Mouse (Mus musculus) layer of hippocampus, adult 9-11 months (tissue): ENCODE measurements around the gene Tmem91.

Source experiments
- DNase-seq: peaks from one replicate; pipeline ENCODE4 v3.0.0; 2022

Tmem91 gene

DNA sequence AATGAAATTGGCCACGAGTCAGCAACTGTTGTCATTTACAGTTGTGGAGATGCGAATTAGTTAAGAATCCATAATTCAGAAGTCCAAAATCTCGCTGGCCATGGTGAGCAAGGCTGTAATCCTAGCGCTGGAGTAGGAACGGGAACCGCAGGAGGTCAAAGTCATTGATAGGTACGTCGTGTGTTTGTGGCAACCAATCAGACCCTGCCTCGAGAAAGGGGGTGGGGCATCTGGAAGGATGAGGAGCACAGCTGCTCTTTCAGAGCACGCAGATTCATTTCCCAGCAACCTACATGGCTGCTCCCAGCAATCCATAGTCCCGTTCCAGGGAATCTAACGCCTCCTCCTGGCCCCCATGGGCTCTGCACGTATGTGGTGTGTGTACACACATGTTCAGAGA is 24.9 kb upstream of the Tmem91 start:
- DNase-seq, result no peak

DNA sequence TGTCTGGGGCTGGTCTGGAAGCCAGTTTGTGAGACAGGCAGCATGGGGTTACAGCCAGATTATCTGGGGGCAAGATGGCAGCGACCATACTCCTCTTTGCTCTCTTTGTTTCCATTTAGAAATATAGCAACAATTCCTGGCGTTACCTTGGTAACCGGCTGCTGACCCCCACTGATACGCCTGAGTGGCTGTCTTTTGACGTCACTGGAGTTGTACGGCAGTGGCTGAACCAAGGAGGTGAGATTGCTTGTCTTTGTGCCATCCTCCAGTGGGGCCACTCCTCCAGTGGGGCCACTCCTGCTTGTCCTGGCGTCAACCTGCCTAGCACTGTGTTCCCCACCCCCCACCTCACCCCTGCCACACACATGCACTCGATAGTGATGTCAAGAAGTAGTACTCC is 19.1 kb upstream of the Tmem91 start:
- no peak for DNase-seq

DNA sequence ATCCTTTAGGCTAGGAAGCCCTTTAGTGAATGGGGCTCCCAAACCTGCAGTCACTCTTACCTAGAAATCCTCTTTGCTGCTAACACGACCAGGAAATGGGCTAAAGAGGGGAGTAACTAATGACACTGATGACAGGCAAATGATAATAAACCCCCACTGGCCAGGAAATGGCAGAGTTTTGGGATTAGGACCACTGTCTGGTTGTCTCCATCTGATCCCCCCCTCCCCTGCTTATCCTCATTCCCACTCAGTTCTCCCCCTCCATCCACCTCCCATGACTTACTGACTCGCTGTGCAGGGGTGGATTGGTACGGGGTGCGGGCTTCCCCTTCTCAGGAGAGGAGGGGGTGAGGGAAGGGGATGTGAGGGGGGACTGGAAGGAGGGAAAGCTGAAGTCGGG is 15.1 kb upstream of the Tmem91 start:
- DNase-seq, result no peak

DNA sequence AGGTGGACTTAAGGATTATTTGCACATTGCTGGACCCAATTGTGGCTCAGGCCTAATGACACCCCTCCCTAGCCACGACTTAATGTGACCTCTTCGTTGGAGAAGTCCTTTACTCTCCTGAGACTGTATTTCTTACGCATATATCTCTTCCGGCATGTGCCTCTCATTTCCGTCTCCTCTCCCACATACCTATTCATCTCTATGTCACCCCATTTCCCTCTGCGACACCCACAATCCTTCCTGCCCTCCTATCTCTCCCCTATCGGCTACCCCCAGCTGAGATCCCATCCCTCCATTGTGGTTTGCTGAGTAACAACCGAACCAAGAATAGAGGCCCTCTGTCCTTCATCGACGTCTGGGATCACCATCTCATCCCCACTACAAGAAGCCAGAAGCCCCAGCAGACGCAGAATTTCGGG is 14.6 kb upstream of the Tmem91 start:
- no peak for DNase-seq

DNA sequence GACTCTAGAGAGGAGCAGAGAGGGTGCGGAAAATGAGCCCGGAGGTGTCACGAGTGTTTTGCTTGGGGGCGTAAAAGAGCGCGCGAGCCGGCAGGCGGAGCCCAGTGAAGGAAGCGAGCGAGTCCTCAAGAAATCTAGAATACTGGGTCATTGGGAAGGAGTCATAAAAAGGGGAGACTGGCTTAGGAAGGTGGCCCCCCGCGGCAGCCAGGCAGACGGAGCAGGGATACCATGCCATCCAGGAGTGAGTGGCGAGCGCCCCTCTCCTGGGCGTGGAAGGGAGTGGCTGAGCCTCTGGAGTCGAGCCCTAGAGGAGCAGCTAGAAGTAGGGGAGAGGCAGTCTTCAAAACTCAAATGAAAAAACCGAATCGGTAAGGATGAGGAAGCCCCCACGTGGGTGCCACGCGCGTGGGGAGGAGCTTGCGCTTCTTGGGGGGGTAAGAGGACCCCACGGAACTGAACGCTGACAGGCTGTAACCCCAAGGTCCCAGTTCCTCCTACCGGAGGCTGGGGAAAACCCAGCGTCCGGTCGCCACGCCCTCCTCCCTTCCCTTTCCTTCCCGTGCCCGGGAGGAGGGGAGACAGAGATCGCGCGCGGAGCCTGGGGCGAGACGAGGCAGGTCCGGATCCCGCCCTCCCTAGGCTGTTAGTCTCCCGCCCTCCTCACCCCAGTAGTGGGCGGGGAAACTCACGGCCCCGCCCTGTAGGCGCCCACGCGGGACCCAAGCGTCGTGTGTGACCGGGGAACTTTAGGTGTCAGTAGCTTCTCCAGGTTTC is 14.0 kb upstream of the Tmem91 start:
- peak; percentile 70 for DNase-seq

DNA sequence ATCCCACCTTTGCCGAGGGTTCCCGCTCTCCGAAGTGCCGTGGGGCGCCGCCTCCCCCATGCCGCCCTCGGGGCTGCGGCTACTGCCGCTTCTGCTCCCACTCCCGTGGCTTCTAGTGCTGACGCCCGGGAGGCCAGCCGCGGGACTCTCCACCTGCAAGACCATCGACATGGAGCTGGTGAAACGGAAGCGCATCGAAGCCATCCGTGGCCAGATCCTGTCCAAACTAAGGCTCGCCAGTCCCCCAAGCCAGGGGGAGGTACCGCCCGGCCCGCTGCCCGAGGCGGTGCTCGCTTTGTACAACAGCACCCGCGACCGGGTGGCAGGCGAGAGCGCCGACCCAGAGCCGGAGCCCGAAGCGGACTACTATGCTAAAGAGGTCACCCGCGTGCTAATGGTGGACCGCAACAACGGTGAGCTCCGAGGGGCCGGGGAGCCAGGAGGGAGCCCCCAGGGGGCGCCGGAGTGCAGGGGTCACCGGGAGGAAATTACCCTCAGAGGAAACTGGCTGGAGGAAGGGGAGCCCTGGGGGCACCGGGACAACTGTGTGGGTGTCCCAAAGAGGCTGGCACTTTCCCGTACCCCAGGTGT is 12.9 kb upstream of the Tmem91 start:
- DNase-seq, result no peak

DNA sequence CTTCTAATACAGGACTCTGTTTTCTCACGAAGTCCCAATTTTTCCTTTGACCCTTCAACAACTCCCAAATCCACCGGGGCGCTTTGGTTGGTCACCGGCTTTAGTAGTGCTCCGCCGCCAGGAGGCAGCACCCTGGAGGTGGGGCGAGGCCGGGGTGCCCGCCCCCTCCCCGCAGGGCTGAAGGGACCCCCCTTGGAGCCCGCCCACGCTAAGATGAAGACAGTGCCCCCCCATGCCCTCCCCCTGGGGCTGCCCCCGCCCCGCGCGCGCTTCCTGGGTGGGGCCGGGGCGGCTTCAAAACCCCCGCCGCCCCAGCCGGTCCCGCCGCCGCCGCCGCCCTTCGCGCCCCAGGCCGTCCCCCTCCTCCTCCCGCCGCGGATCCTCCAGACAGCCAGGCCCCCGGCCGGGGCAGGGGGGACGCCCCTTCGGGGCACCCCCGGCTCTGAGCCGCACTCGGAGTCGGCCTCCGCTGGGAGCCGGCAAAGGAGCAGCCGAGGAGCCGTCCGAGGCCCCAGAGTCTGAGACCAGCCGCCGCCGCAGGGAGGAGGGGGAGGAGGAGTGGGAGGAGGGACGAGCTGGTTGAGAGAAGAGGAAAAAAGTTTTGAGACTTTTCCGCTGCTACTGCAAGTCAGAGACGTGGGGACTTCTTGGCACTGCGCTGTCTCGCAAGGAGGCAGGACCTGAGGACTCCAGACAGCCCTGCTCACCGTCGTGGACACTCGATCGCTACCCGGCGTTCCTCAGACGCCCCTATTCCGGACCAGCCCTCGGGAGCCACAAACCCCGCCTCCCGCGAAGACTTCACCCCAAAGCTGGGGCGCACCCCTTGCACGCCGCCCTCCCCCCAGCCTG is 11.9 kb upstream of the Tmem91 start, which contains the start of gene Tgfb1:
Tgfb1 (plus strand) TSS at position 323 of the 852 bp plus-strand sequence.
- no peak for DNase-seq

DNA sequence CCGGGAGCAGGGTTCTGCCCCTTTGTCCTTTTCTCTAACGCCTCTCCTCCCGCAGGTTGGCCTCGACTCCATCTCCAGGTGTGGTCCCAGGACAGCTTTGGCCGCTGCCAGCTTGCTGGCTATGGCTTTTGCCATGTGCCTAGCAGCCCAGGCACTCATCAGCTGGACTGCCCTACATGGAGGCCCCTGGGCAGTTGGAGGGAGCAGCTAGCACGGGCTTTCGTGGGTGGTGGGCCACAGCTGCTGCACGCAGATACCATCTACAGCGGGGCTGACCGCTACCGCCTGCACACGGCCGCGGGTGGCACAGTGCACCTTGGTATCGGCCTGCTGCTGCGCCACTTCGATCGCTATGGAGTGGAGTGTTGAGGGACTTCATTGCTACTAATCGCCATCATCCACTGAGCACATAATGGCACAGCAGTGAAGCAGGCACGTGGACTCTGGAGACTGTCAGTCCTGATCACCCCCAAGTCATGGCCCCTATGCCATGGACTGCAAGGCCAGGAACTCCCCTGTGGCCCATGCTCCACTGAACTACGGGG is 11.0 kb upstream of the Tmem91 start:
- no peak for DNase-seq

DNA sequence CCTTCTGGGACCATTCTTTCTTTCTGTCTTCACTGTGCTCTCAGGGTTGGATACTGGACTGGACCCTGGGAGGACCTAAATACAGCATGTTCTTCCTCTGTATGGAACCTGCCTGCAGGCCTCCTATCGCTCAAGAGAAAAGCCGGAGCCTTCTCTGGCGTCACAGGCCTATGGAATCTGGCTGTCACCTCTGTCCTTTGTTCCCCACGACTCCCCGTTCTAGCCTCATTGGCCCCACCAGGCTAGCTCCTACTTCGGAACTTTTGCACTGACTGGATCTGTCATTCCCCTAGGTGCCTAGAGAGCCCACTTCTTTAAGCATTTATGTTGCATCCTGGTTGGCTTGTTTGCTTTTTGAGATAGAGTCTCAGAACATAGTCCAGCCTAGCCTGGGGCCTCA is 9.7 kb upstream of the Tmem91 start:
- DNase-seq, result no peak

DNA sequence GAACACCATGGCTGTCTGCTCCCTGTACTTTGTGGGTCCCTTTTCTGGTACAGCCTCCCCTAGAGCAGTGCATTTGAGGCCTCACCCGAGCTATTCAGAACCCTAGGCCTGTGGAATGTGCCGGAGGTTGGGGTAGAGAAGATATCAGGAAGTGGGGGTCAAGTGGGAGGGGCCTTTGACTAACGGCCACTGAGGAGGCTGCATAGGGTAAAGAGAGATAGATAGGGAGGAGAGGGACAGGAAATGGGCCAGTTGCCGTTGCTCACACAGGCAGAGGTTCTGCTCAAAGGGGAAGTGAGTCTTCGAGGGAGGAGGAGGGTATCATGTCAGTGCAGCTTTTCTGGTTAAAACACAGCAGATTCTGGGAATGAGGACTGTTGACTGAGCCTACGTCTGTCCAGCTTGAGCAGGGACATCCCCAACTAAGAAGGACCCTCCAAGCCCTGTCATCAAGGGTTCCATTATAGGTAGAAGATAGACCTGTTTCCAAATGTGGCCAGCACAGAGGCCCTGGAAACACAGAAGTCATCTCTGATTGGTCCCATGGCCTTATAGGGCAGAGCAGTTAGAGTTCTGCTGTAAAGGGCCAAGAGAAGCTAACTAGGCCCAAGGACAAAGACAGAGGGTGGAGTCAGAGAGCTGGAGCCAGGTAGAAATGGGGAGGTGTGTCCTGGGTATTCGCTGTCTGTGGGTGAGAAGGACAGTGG is 8.7 kb upstream of the Tmem91 start:
- DNase-seq, result no peak

DNA sequence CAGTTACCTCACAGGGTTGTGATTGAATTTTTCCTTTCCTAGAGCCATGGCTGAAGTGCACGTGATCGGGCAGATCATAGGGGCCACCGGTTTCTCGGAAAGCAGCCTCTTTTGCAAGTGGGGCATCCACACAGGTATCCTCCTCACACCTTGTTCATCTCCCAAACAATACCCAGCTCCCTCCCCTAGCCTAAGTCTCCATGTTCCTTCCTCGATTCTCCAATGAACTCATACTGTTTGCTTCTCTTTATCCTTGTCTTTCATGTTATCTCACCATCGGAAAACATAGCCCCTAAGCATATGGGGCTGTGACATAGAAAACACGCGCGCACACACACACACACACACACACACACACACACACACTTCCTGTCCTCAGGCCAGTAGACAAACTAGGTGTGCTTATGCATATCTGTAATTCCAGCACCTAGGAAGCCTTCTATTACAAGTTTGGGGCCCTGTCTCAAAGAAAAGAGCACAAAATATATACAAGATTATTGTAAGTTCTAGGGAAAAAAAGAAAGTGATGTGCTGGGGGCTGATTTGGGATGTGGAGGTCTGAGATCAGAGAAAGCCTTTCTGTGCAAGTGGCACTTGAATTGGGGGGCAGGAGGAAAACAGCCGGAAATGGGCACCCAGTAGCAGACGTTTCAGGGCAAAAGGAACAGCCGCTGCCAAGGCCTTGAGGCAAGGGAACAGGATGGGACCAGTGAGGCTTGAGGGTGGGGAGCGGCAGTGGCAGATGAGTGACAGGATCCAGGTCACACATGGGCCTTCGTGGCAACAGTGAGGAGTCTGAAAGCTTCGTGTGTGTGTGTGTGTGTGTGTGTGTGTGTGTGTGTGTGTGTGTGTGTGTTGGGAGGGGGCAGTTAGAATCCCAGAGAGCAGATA is 6.6 kb upstream of the Tmem91 start:
- DNase-seq, result no peak

DNA sequence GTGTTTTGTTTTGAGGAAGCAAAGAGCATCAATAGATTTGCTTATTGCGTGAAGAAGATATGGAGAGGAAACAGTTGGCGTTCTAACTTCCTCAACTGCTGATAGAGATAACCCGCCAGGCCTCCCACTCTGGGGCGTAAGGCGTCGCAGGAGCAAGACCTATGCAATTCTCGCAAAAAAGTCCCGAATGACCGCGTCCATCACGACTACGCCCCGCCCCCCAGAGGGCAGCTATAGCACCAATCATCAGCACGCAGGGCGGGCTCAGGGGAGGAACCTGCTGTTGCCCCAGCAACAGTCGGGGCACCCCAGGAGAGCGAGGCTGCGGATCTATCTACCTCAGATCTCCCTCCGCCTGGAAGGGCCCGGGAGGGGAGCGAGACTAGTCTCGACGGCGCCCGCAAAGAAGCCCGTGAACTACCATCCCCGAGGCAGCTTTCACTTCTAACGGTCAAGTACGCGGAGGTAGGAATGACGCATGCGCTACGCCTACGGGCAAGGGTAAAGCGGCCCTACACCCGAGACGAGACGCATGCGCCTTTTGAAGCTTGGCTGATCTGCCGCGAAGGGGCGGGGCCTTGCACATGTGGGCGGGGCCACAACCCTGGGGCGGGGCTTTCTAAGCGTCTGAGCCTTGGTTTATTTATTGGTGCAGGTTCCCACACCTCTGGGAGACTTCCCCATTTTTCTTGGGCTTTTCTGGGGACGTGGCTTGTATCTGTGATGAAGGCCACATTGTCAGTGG is 5.7 kb upstream of the Tmem91 start, which contains the start of gene B9d2:
B9d2 (plus strand) TSS at position 267 of the 745 bp plus-strand sequence.
- DNase-seq, result peak; percentile 95

DNA sequence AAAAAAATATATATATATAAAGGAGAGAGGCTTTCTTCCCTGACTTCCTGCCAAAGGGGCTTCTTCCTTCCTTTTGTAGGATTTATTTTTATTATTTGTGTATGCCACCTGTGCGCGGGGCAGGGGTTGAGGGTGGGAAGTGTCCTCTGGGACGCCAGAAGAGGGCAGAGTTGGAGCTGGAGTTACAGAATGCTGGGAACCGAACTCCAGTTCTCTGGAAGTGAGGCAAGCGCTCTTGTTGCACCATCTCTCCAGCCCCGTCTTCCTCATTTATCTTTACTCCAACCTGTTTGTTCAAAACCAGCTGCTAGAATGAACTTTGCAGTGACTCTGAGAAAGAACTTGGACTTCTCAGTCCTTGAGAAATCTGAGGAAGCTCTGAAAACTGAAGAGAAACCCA is 5.0 kb upstream of the Tmem91 start:
- DNase-seq, result no peak

DNA sequence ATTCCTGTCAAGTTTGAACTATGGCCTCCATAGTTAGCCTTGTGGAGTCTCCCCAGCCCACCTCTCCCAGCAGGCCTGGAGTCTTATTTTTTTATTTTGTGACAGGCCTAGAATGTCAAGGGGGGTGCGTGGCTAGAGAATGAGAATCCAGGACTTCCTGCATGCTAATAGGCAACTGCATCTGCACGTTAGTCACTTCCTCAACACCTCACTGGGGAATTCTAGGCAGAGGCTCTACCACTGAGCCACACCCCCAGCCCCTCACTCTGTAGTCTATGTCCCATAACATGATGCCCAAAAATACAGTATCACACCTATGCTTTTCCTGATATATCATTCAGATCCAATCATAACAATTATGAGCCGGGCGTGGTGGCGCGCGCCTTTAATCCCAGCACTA is 2.0 kb upstream of the Tmem91 start:
- no peak for DNase-seq

DNA sequence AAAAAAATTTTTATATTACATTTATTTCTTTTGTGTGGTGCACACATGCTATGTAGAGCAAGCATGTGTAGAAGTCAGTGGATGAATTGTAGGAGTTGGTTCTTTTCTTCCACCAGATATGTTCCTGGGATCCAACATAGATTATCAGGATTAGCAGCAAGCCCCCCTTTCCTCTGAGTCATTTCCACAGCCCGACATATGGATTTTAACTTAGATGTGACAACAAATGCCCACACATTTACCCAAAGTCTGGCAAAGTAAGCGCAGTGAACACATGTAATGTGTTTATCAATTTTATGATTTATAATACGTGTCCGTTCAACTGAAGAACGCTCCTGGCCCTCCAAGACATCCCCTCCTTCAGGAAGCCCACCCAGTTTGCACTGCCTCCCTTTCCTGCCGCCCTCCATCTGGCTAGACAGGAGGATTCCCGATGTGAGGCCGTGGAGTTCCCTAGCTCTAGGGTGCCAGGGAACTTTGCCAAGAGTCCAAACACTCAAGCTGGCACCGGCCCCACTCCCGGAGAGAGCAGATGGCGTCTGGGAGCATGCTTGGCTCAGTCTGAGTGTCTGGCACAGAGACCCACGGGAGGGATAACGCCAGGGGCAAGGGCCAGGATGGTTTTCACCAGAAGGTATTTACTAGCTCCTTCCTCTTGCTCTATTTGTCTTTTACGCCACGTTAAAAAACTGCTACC is 1.3 kb upstream of the Tmem91 start:
- DNase-seq, result peak; percentile 89

DNA sequence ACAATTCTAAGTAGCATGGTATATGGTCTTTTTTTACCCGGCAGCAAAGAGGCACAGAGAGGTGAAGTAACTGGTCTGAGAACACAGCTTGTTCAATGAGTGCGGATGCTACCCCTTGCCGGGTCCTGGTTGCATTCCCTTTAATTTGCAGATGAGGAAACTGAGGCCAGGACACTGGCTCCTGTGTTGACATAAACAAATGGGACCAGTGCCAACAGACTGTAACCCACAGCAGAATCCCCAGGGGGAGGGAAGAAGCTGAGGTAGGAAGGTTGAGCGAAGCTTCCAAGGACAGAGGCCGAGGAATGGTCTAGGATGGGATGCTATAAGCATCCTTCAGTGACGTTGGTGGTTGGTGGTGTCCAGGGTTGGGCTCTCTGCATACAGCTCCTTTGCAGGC is 439 bp upstream of the Tmem91 start:
- no peak for DNase-seq

DNA sequence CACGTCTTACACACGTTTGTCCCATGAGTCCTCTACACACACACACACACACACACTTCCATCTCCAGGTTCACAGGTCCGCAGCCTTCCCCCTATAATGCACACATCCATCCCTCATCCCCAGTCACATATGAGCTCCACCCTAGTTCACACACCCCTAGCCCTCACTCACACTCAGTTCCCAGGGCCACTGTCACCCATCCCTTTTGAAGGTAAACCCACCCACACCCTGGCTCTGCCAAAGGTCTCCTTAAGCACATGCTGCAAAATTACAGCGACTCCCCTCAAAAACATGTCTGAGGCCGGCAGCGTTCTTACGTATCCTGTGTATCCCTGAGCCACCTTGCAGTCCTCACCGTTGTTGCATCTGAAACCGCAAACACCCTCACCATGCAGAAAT is 669 bp downstream of the Tmem91 start:
- DNase-seq, result no peak

DNA sequence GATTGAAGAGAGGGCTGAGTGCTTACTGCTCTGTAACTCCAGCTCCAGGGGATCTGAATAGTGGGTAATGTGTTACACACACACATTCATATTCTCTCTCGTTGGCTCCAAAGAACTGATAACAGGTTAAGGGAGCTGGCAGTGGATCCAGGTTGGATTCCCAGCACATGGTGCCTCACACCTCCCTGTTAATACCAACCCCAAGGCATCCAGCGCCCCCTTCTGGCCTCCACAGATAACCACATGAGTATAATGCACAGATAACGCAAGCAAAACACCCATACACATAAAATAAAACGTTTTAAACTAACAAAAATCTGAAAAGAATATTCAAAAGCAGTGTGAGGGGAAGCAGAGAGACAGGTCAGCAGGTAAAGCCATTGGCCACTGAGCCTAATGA is 2.5 kb downstream of the Tmem91 start:
- DNase-seq, result no peak

DNA sequence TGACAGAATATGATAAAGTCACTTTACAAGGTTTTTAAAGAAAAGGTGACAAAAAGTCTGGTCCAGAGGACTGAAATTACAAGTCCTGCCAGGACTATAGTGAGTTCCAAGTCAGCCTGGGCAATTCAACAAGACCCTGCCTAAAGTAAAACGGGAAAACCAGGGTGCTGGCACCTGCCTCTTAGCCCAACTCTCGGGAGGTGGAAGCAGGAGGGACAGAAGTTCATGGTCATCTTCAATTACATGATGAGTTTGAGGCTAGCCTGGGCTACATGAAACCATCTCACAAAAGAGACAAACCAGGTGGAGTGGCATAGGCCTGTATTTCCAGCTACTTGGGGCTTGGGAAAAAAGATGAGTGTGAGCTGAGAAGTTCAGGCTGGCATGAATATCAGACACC is 3.3 kb downstream of the Tmem91 start:
- no peak for DNase-seq

DNA sequence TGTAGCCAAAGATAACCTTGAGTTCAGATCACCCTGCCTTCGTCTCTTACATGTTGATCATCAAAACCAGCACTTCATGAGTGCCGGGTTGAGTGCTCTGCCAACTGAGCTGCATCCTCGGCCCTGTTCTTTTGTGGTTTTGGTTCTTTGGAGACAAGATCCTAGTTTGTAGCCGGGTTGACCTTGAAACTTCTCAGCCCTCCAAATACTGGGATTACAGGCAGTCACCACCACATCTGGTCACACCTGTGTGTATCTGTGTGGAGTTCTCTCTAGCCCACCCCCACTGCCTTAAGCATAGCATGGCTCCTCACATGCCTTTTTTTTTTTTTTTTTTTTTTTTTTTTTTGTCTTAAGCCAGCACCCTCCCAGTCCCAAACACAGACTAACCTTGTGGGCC is 4.9 kb downstream of the Tmem91 start:
- DNase-seq, result no peak
